Mouse (Mus musculus) small intestine, adult 2 months (tissue): ENCODE results near the gene Vmn1r5.

Source experiments
- CTCF ChIP-seq: fragments of 200-500 bp; IDR thresholded peaks from 2 replicates; pipeline ENCODE4 v1.5.1; 2012; ENCODE audit warnings: low read depth, mild to moderate bottlenecking, control low read depth, inconsistent platforms, low read length, moderate library complexity, mixed read lengths; ENCODE audit not compliant: insufficient replicate concordance, insufficient read length; ENCODE audit errors: extremely low read depth
- POLR2A ChIP-seq: fragments of 200-500 bp; IDR thresholded peaks from 2 replicates; pipeline ENCODE4 v1.6.1; 2012; ENCODE audit warnings: low read depth, mild to moderate bottlenecking, control low read depth, inconsistent platforms, low read length, moderate library complexity

GRCm38 (mm10) chr6:56996943-56997342, 26.9 kb downstream of the Vmn1r5 start, which contains the start of gene Vmn1r6:
- no peak for TF ChIP-seq CTCF
- TF ChIP-seq POLR2A = no peak
